Mouse (Mus musculus): ENCODE results near the gene Zbtb9.

GRCm38 (mm10) chr17:26968200-26968611 is 4.8 kb upstream of the Zbtb9 start:
- TF ChIP-seq CTCF (IDR thresholded peaks at IDR 0.05; ENCODE audit: borderline replicate concordance, insufficient read depth, low read length) (no peak), POLR2A (IDR thresholded peaks at IDR 0.05; ENCODE audit: low read depth, low read length) (no peak)

Data from embryonic fibroblast, embryonic 13.5 days (primary cell).